Mouse (Mus musculus): Measurements from ENCODE around the gene Zfp981. TPM values are rescaled to one million over a fixed set of nuclear protein-coding genes. Genes with fewer than 3 reads are reported as not detected.
A peak's percentile ranks its signal among the peaks of the same experiment; 100 is the strongest.
"Not testable (repeated sequence)": the region's sequence is repeated elsewhere in the genome, so short reads cannot be mapped to it uniquely, and the experiment has no call there.

Gene Zfp981
- total RNA-seq, 1 experiment, result 150 TPM

- H3K9ac ChIP-seq (ENCODE audit: insufficient read depth, low read depth, low read length, poor library complexity, severe bottlenecking), result no peak overlapping the region
- in situ Hi-C loops (cut with MboI; ENCODE audit: low sequenced_read_pairs in 2 of 2, unreplicated experiment in 2 of 2), result no loop called here
- peaks cover 21% of the 10 kb centered on the region for H3K36me3 ChIP-seq (ENCODE audit: control insufficient read depth, insufficient read depth, low read length, poor library complexity, severe bottlenecking)
- DNase-seq (ENCODE audit: low read depth, low spot score), result no peak
- no peak overlapping the region for H3K27ac ChIP-seq (ENCODE audit: insufficient read depth, low read depth, low read length, poor library complexity, severe bottlenecking)
- H3K9me3 ChIP-seq (ENCODE audit: control insufficient read depth, insufficient read depth, low read depth, low read length), result peaks cover 38% of the 10 kb centered on the region
- H3K4me1 ChIP-seq (ENCODE audit: control insufficient read depth in 2 of 2, insufficient read depth in 2 of 2, low read length in 2 of 2, poor library complexity in 1 of 2), result no peaks in the 10 kb centered on the region
- no peak overlapping the region for H3K4me3 ChIP-seq (ENCODE audit: insufficient read depth in 1 of 2, low read depth in 1 of 2, low read length in 2 of 2, poor library complexity in 1 of 2, severe bottlenecking in 1 of 2)
- no peak for TF ChIP-seq CHD2 (IDR thresholded peaks at IDR 0.05; ENCODE audit: low read depth, low read length)
- TF ChIP-seq ZC3H11A (IDR thresholded peaks at IDR 0.05; ENCODE audit: borderline replicate concordance, low read depth, low read length), result no peak
- TF ChIP-seq MAFK (IDR thresholded peaks at IDR 0.05; ENCODE audit: insufficient read depth, low read depth, low read length), result no peak
- TF ChIP-seq ZNF384 (IDR thresholded peaks at IDR 0.05; ENCODE audit: low read depth, low read length), result no peak
- TF ChIP-seq HCFC1 (IDR thresholded peaks at IDR 0.05; ENCODE audit: borderline replicate concordance, insufficient read depth, low read length), result no peak
Observed at GRCm38 (mm10) chr4:146535883-146536282, 34.1 kb downstream of the Zfp981 start.

GRCm38 (mm10) chr4:146579905-146580873 is 78.4 kb downstream of the Zfp981 start:
- H3K9me3 ChIP-seq (ENCODE audit: control insufficient read depth, insufficient read depth, low read depth, low read length); H3K36me3 ChIP-seq (ENCODE audit: control insufficient read depth, insufficient read depth, low read length, poor library complexity, severe bottlenecking); in situ Hi-C loops (cut with MboI; ENCODE audit: low sequenced_read_pairs in 2 of 2, unreplicated experiment in 2 of 2); H3K27ac ChIP-seq (ENCODE audit: insufficient read depth, low read depth, low read length, poor library complexity, severe bottlenecking); DNase-seq (ENCODE audit: low read depth, low spot score); H3K4me1 ChIP-seq (ENCODE audit: control insufficient read depth in 2 of 2, insufficient read depth in 2 of 2, low read length in 2 of 2, poor library complexity in 1 of 2): not testable (repeated sequence)
- Histone ChIP-seq H3K4me3 (ENCODE audit: insufficient read depth in 1 of 2, low read depth in 1 of 2, low read length in 2 of 2, poor library complexity in 1 of 2, severe bottlenecking in 1 of 2) (peak overlapping the region; percentile 36 to 63; a peak in 2 of 4 replicates), H3K9ac (ENCODE audit: insufficient read depth, low read depth, low read length, poor library complexity, severe bottlenecking) (peak overlapping the region; percentile 67)

Other genes with a start within 250 kb of the Zfp981 start
- 51.3 and 57.6 TPM in 2 replicates for gene Zfp992, start 53.0 kb upstream of the Zfp981 start, total RNA-seq (2012; rRNA removed)
- gene Zfp993, start 108.9 kb downstream of the Zfp981 start, total RNA-seq (2012; rRNA removed), result 6.3 and 10.7 TPM in 2 replicates